ENCODE assay signal across 8 mouse cellular contexts in the genomic region with DNA sequence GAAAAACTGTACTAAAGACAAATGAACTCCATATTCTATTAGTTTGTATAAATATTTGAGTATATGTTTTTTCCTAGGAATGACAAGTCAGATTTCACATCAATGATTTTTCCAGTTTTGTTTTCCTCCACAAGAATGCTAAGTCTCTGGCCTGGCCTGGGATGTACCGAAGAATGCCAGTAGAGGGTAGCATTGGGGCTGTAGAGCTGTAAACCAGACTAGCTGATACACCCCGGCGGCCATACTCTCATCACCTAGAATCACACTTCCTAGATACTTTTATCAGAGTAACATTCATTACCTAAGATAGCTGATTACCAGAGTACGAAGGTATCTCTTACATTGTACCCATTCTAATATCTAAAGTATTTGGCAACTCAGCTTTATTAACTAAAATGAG.
DNase-seq lines count a peak whose midpoint lies in the region; ATAC-seq and TF ChIP-seq lines count a peak whose summit lies in the region.

No protein-coding gene starts in this region.

- no peaks in the 10 kb centered on the region for H3K36me3 ChIP-seq in liver, embryonic 12.5 days
- H3K36me3 ChIP-seq in forebrain, postnatal 0 days (ENCODE audit: insufficient read depth): no peaks in the 10 kb centered on the region
- no peaks in the 10 kb centered on the region for H3K36me3 ChIP-seq in hindbrain, embryonic 15.5 days

- H3K27me3 ChIP-seq in liver, embryonic 12.5 days (replicated peaks): no peaks in the 10 kb centered on the region
- H3K27me3 ChIP-seq in forebrain, postnatal 0 days (ENCODE audit: insufficient read depth, low read length): no peaks in the 10 kb centered on the region
- H3K27me3 ChIP-seq in hindbrain, embryonic 15.5 days: no peaks in the 10 kb centered on the region

- 8% methylated on average over 4 of the region's 4 CpGs for WGBS in liver, embryonic 12.5 days (ENCODE audit: insufficient replicate concordance)
- WGBS in forebrain, postnatal 0 days: 20% methylated on average over 4 of the region's 4 CpGs
- 16% methylated on average over 4 of the region's 4 CpGs for WGBS in hindbrain, embryonic 15.5 days

- H3K4me1 ChIP-seq in liver, embryonic 12.5 days: 0 out of 2 replicates have a peak, but pooled peaks cover 3% of the 10 kb centered on the region
- no peaks in the 10 kb centered on the region for H3K4me1 ChIP-seq in forebrain, postnatal 0 days (ENCODE audit: insufficient read depth)
- H3K4me1 ChIP-seq in hindbrain, embryonic 15.5 days (replicated peaks): no peaks in the 10 kb centered on the region

- H3K27ac ChIP-seq in liver, embryonic 12.5 days: no peak overlapping the region
- H3K27ac ChIP-seq in forebrain, postnatal 0 days (ENCODE audit: low read depth, low read length): no peak overlapping the region
- H3K27ac ChIP-seq in hindbrain, embryonic 15.5 days (replicated peaks): no peak overlapping the region

- no peak overlapping the region for H3K4me3 ChIP-seq in liver, embryonic 12.5 days
- no peak overlapping the region for H3K4me3 ChIP-seq in forebrain, postnatal 0 days (ENCODE audit: low read depth, low read length)
- no peak overlapping the region for H3K4me3 ChIP-seq in hindbrain, embryonic 15.5 days

- ATAC-seq in liver, embryonic 12.5 days: no peak
- peak; percentile 80 for ATAC-seq in forebrain, postnatal 0 days
- ATAC-seq in hindbrain, embryonic 15.5 days (ENCODE audit: low FRiP score, low read depth): peak; percentile 80; the same call in 1 of the 2 replicates
- ATAC-seq in megakaryocyte, adult 5-6 weeks (ENCODE audit: poor library complexity, severe bottlenecking): peak; percentile 54; the same call in 1 of the 2 replicates

- H3K9ac ChIP-seq in liver, embryonic 12.5 days: no peak overlapping the region
- no peak overlapping the region for H3K9ac ChIP-seq in forebrain, postnatal 0 days
- H3K9ac ChIP-seq in hindbrain, embryonic 15.5 days: no peak overlapping the region

- DNase-seq in liver: peak; percentile 46
- peak; percentile 23 to 38 for DNase-seq in cerebellum, adult 18-20 months
- DNase-seq in forebrain, postnatal 0 days: peak; percentile 75
- peak; percentile 28 for DNase-seq in layer of hippocampus, adult 9-11 months
- DNase-seq in right cerebral cortex, postnatal 25 days: peak; percentile 31

- H3K4me2 ChIP-seq in liver, embryonic 12.5 days: no peak overlapping the region
- no peak overlapping the region for H3K4me2 ChIP-seq in forebrain, postnatal 0 days (ENCODE audit: low read depth)
- no peak overlapping the region for H3K4me2 ChIP-seq in hindbrain, embryonic 15.5 days

- H3K9me3 ChIP-seq in liver, embryonic 12.5 days (replicated peaks): no peaks in the 10 kb centered on the region
- H3K9me3 ChIP-seq in forebrain, postnatal 0 days (ENCODE audit: low read length): no peaks in the 10 kb centered on the region
- no peaks in the 10 kb centered on the region for H3K9me3 ChIP-seq in hindbrain, embryonic 15.5 days

- TF ChIP-seq CTCF in forebrain, postnatal 0 days (IDR thresholded peaks at IDR 0.05; ENCODE audit: low read depth): peak; percentile 83
